Mouse (Mus musculus): ENCODE data around the gene Mob3a.
A peak's percentile ranks its signal among the peaks of the same experiment; 100 is the strongest.

Mob3a gene

GRCm38 (mm10) chr10:80701721-80702535 lies at the start of gene Mob3a, which contains the start of gene Izumo4:
Gene Mob3a (minus strand): TSS chr10:80701977.
Gene Izumo4 (plus strand): TSS chr10:80702184.
- DNase-seq: peak; percentile 98

GRCm38 (mm10) chr10:80751188-80751832 lies 49.5 kb upstream of the Mob3a start:
- DNase-seq: peak; percentile 50

GRCm38 (mm10) chr10:80748609-80749008 lies 46.8 kb upstream of the Mob3a start:
- no peak for DNase-seq

- peak; percentile 72 for DNase-seq
Observed at GRCm38 (mm10) chr10:80747410-80747809, 45.6 kb upstream of the Mob3a start.

- no peak for DNase-seq
Observed at GRCm38 (mm10) chr10:80744262-80744661, 42.5 kb upstream of the Mob3a start.

- DNase-seq: peak; percentile 93
Observed at GRCm38 (mm10) chr10:80742180-80742978, 40.6 kb upstream of the Mob3a start, which contains the start of gene Ap3d1. Gene Ap3d1 (minus strand): TSS chr10:80742264.

GRCm38 (mm10) chr10:80741634-80742179 lies 39.9 kb upstream of the Mob3a start:
- peak; percentile 37 for DNase-seq

GRCm38 (mm10) chr10:80741146-80741545 lies 39.4 kb upstream of the Mob3a start:
- DNase-seq: no peak

GRCm38 (mm10) chr10:80738657-80739056 lies 36.9 kb upstream of the Mob3a start:
- DNase-seq: no peak

GRCm38 (mm10) chr10:80736731-80737130 lies 35.0 kb upstream of the Mob3a start:
- DNase-seq: no peak

- DNase-seq: no peak
Observed at GRCm38 (mm10) chr10:80732611-80733101, 30.9 kb upstream of the Mob3a start.

- DNase-seq: no peak
Observed at GRCm38 (mm10) chr10:80727369-80728127, 25.8 kb upstream of the Mob3a start.

- no peak for DNase-seq
Observed at GRCm38 (mm10) chr10:80717281-80717680, 15.5 kb upstream of the Mob3a start.

- DNase-seq: no peak
Observed at GRCm38 (mm10) chr10:80710834-80711233, 9.1 kb upstream of the Mob3a start.

- DNase-seq: no peak
Observed at GRCm38 (mm10) chr10:80705479-80705878, 3.7 kb upstream of the Mob3a start.

GRCm38 (mm10) chr10:80705033-80705432 lies 3.3 kb upstream of the Mob3a start:
- DNase-seq: no peak

- no peak for DNase-seq
Observed at GRCm38 (mm10) chr10:80704418-80704817, 2.6 kb upstream of the Mob3a start.

GRCm38 (mm10) chr10:80703643-80704042 lies 1.9 kb upstream of the Mob3a start:
- no peak for DNase-seq

- peak; percentile 96 for DNase-seq
Observed at GRCm38 (mm10) chr10:80702536-80703390, 986 bp upstream of the Mob3a start.

- DNase-seq: no peak
Observed at GRCm38 (mm10) chr10:80700732-80701131, 1.0 kb downstream of the Mob3a start.

- no peak for DNase-seq
Observed at GRCm38 (mm10) chr10:80700038-80700504, 1.7 kb downstream of the Mob3a start.

Data from right cerebral cortex, postnatal 14 days (tissue).